Mouse (Mus musculus): ENCODE results near the gene Pik3ap1. TPM values are rescaled to one million over a fixed set of nuclear protein-coding genes. Genes with fewer than 3 reads are reported as not detected.

Pik3ap1 gene
- total and polyA plus RNA-seq, 3 experiments = 26.7 to 106 (median 37.4) TPM

GRCm38 (mm10) chr19:41233698-41234097, 151.2 kb downstream of the Pik3ap1 start:
- Histone ChIP-seq H3K9me3 (replicated peaks; ENCODE audit: low read length) (no peaks in the 10 kb centered on the region), H3K4me1 (ENCODE audit: control insufficient read depth in 1 of 2, insufficient read depth in 2 of 2) (no peaks in the 10 kb centered on the region), H3K79me2 (replicated peaks; ENCODE audit: control insufficient read depth, extremely low read depth, insufficient read depth, poor library complexity, severe bottlenecking) (peaks cover 6% of the 10 kb centered on the region), H3K27me3 (replicated peaks) (no peaks in the 10 kb centered on the region), H3K4me2 (ENCODE audit: insufficient read depth, low read depth, poor library complexity, severe bottlenecking) (no peak overlapping the region), H3K36me3 (replicated peaks in 1 of 2; ENCODE audit: control insufficient read depth in 1 of 2, insufficient read depth in 1 of 2, low read length in 1 of 2) (peaks cover 61 to 93% of the 10 kb centered on the region in 2 experiments), H3K27ac (ENCODE audit: insufficient read depth, low read depth) (no peak overlapping the region), H3K9ac (ENCODE audit: insufficient read depth, low read depth) (no peak overlapping the region), H3K4me3 (replicated peaks in 1 of 3; ENCODE audit: low read depth in 2 of 3, low read length in 2 of 3, poor library complexity in 1 of 3) (no peak overlapping the region)
- no peak for DNase-seq (ENCODE audit: extremely low read depth)
- dilution Hi-C loops (cut with MboI; ENCODE audit: extremely low pct_ligation_motif_present, extremely low pct_unique_long_range_greater_than_20kb, low sequenced_read_pairs) = no loop called here
- in situ Hi-C loops (cut with MboI; ENCODE audit: low pct_ligation_motif_present, low pct_unique_long_range_greater_than_20kb, low sequenced_read_pairs) = no loop called here
- TF ChIP-seq SIN3A (IDR thresholded peaks at IDR 0.05; ENCODE audit: low read length) (no peak), MAFK (IDR thresholded peaks at IDR 0.05; ENCODE audit: insufficient replicate concordance, low read length) (peak; percentile 63; the same call in 1 of the 2 replicates)

Other genes starting within 250 kb of the Pik3ap1 start
- not detected in 2 replicates for gene Tll2, start 178.3 kb downstream of the Pik3ap1 start, total RNA-seq (2012; rRNA removed)
- not detected in 2 replicates for gene Tll2, start 178.3 kb downstream of the Pik3ap1 start, total RNA-seq (2014; rRNA removed)
- not detected in 2 replicates for gene Tll2, start 178.3 kb downstream of the Pik3ap1 start, polyA plus RNA-seq (2012; ENCODE audit: insufficient read length, low read depth)
- 137 and 162 TPM in 2 replicates for gene Tm9sf3, start 121.1 kb downstream of the Pik3ap1 start, total RNA-seq (2012; rRNA removed)
- 294 and 332 TPM in 2 replicates for gene Tm9sf3, start 121.1 kb downstream of the Pik3ap1 start, total RNA-seq (2014; rRNA removed)
- gene Tm9sf3, start 121.1 kb downstream of the Pik3ap1 start, polyA plus RNA-seq (2012; ENCODE audit: insufficient read length, low read depth) = 175 and 182 TPM in 2 replicates
- 3.4 and 4.4 TPM in 2 replicates for gene Lcor, start 97.5 kb upstream of the Pik3ap1 start, total RNA-seq (2012; rRNA removed)
- gene Lcor, start 97.5 kb upstream of the Pik3ap1 start, total RNA-seq (2014; rRNA removed) = 2.9 and 3.5 TPM in 2 replicates
- 4.7 and 4.8 TPM in 2 replicates for gene Lcor, start 97.5 kb upstream of the Pik3ap1 start, polyA plus RNA-seq (2012; ENCODE audit: insufficient read length, low read depth)
- gene Gm340, start 197.3 kb upstream of the Pik3ap1 start, total RNA-seq (2012; rRNA removed) = 5.3 and 6.2 TPM in 2 replicates
- 2.6 and 3.3 TPM in 2 replicates for gene Gm340, start 197.3 kb upstream of the Pik3ap1 start, total RNA-seq (2014; rRNA removed)
- 4.5 TPM in 2 replicates for gene Gm340, start 197.3 kb upstream of the Pik3ap1 start, polyA plus RNA-seq (2012; ENCODE audit: insufficient read length, low read depth)

All from CH12.LX (cell line).